Mouse (Mus musculus): Measurements from ENCODE around the gene Ubac2.

GRCm38 (mm10) chr14:121959538-121959980, 81.1 kb downstream of the Ubac2 start:
- TF ChIP-seq CTCF (IDR thresholded peaks at IDR 0.05; ENCODE audit: borderline replicate concordance, control insufficient read depth, extremely low read depth, insufficient read depth, low read length, poor library complexity) (no peak), POLR2A (IDR thresholded peaks at IDR 0.05; ENCODE audit: control insufficient read depth, extremely low read depth, insufficient read depth, low read length, poor library complexity) (no peak)

Measured in thymus, adult 2 months (tissue).